Mouse (Mus musculus) bone marrow macrophage, adult 2 months (primary cell): ENCODE measurements around the gene Gm27021.

ENCODE experiments used
- CTCF ChIP-seq: IDR thresholded peaks from 2 replicates; pipeline ENCODE4 v1.5.1; 2012; ENCODE audit warnings: low read depth, mild to moderate bottlenecking, low read length, moderate library complexity
- POLR2A ChIP-seq: IDR thresholded peaks from 2 replicates; pipeline ENCODE4 v1.6.1; 2012; ENCODE audit warnings: mild to moderate bottlenecking, low read depth, low read length, borderline replicate concordance

DNA sequence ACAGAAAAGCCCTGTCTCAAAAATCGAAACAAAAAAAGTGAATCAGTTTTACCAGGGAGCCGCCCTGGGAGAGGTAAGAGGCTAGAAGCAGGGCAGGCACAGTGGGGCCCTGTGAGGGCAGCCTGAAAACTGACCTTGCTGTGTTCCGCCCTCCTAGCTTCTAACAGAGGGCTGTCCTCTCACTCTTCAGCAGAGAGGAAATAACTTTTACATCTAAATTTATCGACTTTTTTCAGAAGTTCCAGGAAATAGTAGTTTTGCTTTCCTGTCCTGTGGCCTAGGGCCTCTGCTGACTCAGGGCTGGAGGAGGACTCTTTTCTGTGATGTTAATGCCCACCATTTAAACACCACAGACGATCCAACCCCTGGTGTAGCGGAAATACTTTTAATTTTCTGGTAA is 47.3 kb upstream of the Gm27021 start:
- no peak for TF ChIP-seq POLR2A
- TF ChIP-seq CTCF = no peak
